ENCODE assay signal across 10 mouse cellular contexts in the genomic region with DNA sequence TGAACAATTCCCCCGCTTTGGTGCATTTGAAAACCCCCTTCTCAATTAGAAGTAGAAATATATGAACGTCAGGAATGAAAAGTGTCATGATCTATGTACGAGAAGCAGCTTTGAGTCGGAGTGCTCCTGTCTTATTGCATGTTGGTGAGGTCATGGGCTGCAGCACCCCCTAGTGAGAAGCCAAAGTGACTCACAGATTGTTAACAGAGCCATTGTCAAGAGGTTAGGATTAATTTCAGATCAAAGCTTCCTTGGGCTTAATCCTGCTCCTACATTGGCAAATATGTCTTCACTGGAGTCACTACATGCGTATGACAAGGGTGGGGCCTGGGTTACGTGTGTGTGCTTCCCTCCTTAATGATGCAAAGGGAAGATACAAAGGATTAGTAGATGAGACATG.
DNase-seq lines count a peak whose midpoint lies in the region; ATAC-seq and TF ChIP-seq lines count a peak whose summit lies in the region.
"Had no signal": no experiment of that assay in that cellular context is flagged by ENCODE, and none has a peak within 500 bp of the region (broad histone marks: within the 10 kb centered on the region; RNA-seq: fewer than 3 reads in every experiment).

No protein-coding gene starts in this region.

- ATAC-seq in stomach, postnatal 0 days (ENCODE audit: low FRiP score, low TSS enrichment) = no peak
- ATAC-seq: midbrain, embryonic 15.5 days had no signal

- no peaks in the 10 kb centered on the region for H3K27me3 ChIP-seq in stomach, postnatal 0 days (ENCODE audit: control insufficient read depth, insufficient read depth, low read length)
- H3K27me3 ChIP-seq: heart, embryonic 15.5 days; midbrain, embryonic 15.5 days had no signal

- peak; percentile 35 to 38 for DNase-seq in heart, postnatal 10 days
- DNase-seq in heart, postnatal 25 days (ENCODE audit: low spot score) = no peak
- peak; percentile 7 for DNase-seq in right cerebral cortex, adult 18-20 months
- no peak for DNase-seq in right cerebral cortex, postnatal 14 days
- no peak for DNase-seq in stomach, postnatal 0 days (ENCODE audit: low spot score)
- DNase-seq in gastrocnemius, postnatal 4 days (ENCODE audit: low spot score in 2 of 2) = no peak
- no peak for DNase-seq in cerebellum, adult 11 months

- no peaks in the 10 kb centered on the region for H3K4me1 ChIP-seq in embryonic fibroblast, embryonic 13.5 days (ENCODE audit: control insufficient read depth, insufficient read depth, low read length)
- H3K4me1 ChIP-seq in stomach, postnatal 0 days (replicated peaks; ENCODE audit: control insufficient read depth, insufficient read depth) = no peaks in the 10 kb centered on the region
- H3K4me1 ChIP-seq: heart, embryonic 15.5 days; midbrain, embryonic 15.5 days had no signal

- H3K36me3 ChIP-seq in stomach, postnatal 0 days (ENCODE audit: control insufficient read depth, insufficient read depth, low read length) = no peaks in the 10 kb centered on the region
- H3K36me3 ChIP-seq: heart, embryonic 15.5 days; midbrain, embryonic 15.5 days had no signal

- TF ChIP-seq POLR2A in embryonic fibroblast, embryonic 13.5 days (IDR thresholded peaks at IDR 0.05; ENCODE audit: low read depth, low read length) = no peak

- WGBS in stomach, postnatal 0 days = 68% methylated on average over 6 of the region's 6 CpGs

- intact Hi-C loops in heart, postnatal 10 days (cut with DNase I) = loop anchor here (5.0 to 10.0 kb wide), 3 partner anchors 167 to 1399 kb away; a partner anchor contains a TSS
- intact Hi-C loops in heart, postnatal 25 days (cut with DNase I) = loop anchor here (5.0 kb wide), 2 partner anchors 162 to 337 kb away; no protein-coding TSS in a partner anchor

- H3K27ac ChIP-seq in embryonic fibroblast, embryonic 13.5 days (ENCODE audit: insufficient read depth, low read length) = no peak overlapping the region
- no peak overlapping the region for H3K27ac ChIP-seq in stomach, postnatal 0 days (replicated peaks)
- H3K27ac ChIP-seq: heart, embryonic 15.5 days; midbrain, embryonic 15.5 days had no signal

- H3K4me2 ChIP-seq in stomach, postnatal 0 days (replicated peaks; ENCODE audit: low read depth) = no peak overlapping the region
- H3K4me2 ChIP-seq: heart, embryonic 15.5 days; midbrain, embryonic 15.5 days had no signal

- no peak overlapping the region for H3K9ac ChIP-seq in stomach, postnatal 0 days (ENCODE audit: low read length)
- H3K9ac ChIP-seq: heart, embryonic 15.5 days; midbrain, embryonic 15.5 days had no signal

- no peak overlapping the region for H3K4me3 ChIP-seq in embryonic fibroblast, embryonic 13.5 days (ENCODE audit: insufficient read depth, low read length)
- no peak overlapping the region for H3K4me3 ChIP-seq in stomach, postnatal 0 days (ENCODE audit: low read depth, low read length)
- H3K4me3 ChIP-seq: heart, embryonic 15.5 days; midbrain, embryonic 15.5 days had no signal

- H3K9me3 ChIP-seq in stomach, postnatal 0 days (ENCODE audit: control insufficient read depth, low read length) = no peaks in the 10 kb centered on the region
- H3K9me3 ChIP-seq: heart, embryonic 15.5 days; midbrain, embryonic 15.5 days had no signal

- peak; percentile 52; the same call in 1 of the 2 replicates for TF ChIP-seq CTCF in embryonic fibroblast, embryonic 13.5 days (IDR thresholded peaks at IDR 0.05; ENCODE audit: borderline replicate concordance, insufficient read depth, low read length)
- TF ChIP-seq CTCF in stomach, postnatal 0 days (IDR thresholded peaks at IDR 0.05; ENCODE audit: low read depth) = peak; percentile 65

- no peak for TF ChIP-seq EP300 in stomach, postnatal 0 days (optimal IDR thresholded peaks at IDR 0.05)

Comparison
In these comparisons a context has a peak if more than half of its experiments do, and no peak if none do; other contexts are left out.
1. DNase-seq: peak in heart, postnatal 10 days (2 of 2) and right cerebral cortex, adult 18-20 months (single experiment); none in heart, postnatal 25 days (single experiment), right cerebral cortex, postnatal 14 days (single experiment), stomach, postnatal 0 days (single experiment), gastrocnemius, postnatal 4 days (0 of 2) and cerebellum, adult 11 months (single experiment).